Mouse (Mus musculus) embryonic facial prominence, embryonic 15.5 days (tissue): ENCODE data around the gene Sema6b. TPM values are rescaled to one million over a fixed set of nuclear protein-coding genes. Genes with fewer than 3 reads are reported as not detected.

Experiments used
- ATAC-seq: fragments of 200-750 bp; cut with Nextera tagmentation; 2 replicates; pipeline ENCODE4 v1.8.0; 2017; ENCODE audit warnings: low read depth, moderate TSS enrichment; ENCODE audit not compliant: insufficient number of reproducible peaks, low FRiP score, low TSS enrichment
- H3K27ac ChIP-seq: fragments of 300-500 bp; sonication (generic); replicated peaks from 2 replicates; pipeline ENCODE4 v1.5.1; 2015; ENCODE audit warnings: mild to moderate bottlenecking, inconsistent platforms
- H3K27me3 ChIP-seq: fragments of 300-500 bp; sonication (generic); 2 replicates; pipeline ENCODE4 v1.6.1; 2015; ENCODE audit warnings: inconsistent platforms
- H3K36me3 ChIP-seq: fragments of 300-500 bp; sonication (generic); 2 replicates; pipeline ENCODE4 v1.6.1; 2015; ENCODE audit warnings: mild to moderate bottlenecking, inconsistent platforms
- H3K4me1 ChIP-seq: fragments of 300-500 bp; sonication (generic); 2 replicates; pipeline ENCODE4 v1.6.1; 2015; ENCODE audit warnings: inconsistent platforms
- H3K4me2 ChIP-seq: fragments of 300-500 bp; sonication (generic); replicated peaks from 2 replicates; pipeline ENCODE4 v1.6.1; 2015; ENCODE audit warnings: mild to moderate bottlenecking, inconsistent platforms
- H3K4me3 ChIP-seq: fragments of 300-500 bp; sonication (generic); replicated peaks from 2 replicates; pipeline ENCODE4 v1.5.1; 2015; ENCODE audit warnings: mild to moderate bottlenecking, inconsistent platforms
- H3K9ac ChIP-seq: fragments of 300-500 bp; sonication (generic); 2 replicates; pipeline ENCODE4 v1.6.1; 2015; ENCODE audit warnings: inconsistent platforms
- H3K9me3 ChIP-seq: fragments of 300-500 bp; sonication (generic); replicated peaks from 2 replicates; pipeline ENCODE4 v1.6.1; 2016; ENCODE audit warnings: inconsistent platforms
- WGBS: fragments of 180-500 bp; shearing (Covaris S2); methylation state at CpG from one replicate; pipeline ENCODE4 v1.1.7; 2015; 5-methylcytosine and 5-hydroxymethylcytosine counted together
- polyA plus RNA-seq: library from polyadenylated mRNA; unstranded; fragments of >200 nt; fragmentation: Nextera tagmentation; extraction: Ambion mirVana; gene quantifications from 2 replicates; pipeline ENCODE4 v1.2.1, GENCODE M21; 2015

The Sema6b gene
- 4.2 and 4.6 TPM in 2 replicates for polyA plus RNA-seq

- no peaks in the 10 kb centered on the region for H3K36me3 ChIP-seq
- H3K9me3 ChIP-seq: no peaks in the 10 kb centered on the region
- H3K27ac ChIP-seq: no peak within 1 kb of the TSS
- ATAC-seq: no peak
- peaks cover 62% of the 10 kb centered on the region for H3K27me3 ChIP-seq
- under 1% methylated on average over 79 of the region's 79 CpGs for WGBS
- H3K4me1 ChIP-seq: peaks cover 27% of the 10 kb centered on the region
- H3K4me2 ChIP-seq: peak within 1 kb of the TSS; percentile 98
- peak within 1 kb of the TSS; percentile 35; the same call in 1 of the 2 replicates for H3K9ac ChIP-seq
- H3K4me3 ChIP-seq: peak within 1 kb of the TSS; percentile 72
These were observed at the start of gene Sema6b for GRCm38 (mm10) chr17:56139858-56140595. Gene Sema6b (minus strand): TSS chr17:56140343.

- H3K9ac ChIP-seq: no peak overlapping the region
- ATAC-seq: no peak
- no peaks in the 10 kb centered on the region for H3K9me3 ChIP-seq
- 43% methylated on average over 11 of the region's 11 CpGs for WGBS
- no peak overlapping the region for H3K4me3 ChIP-seq
- H3K27ac ChIP-seq: peak overlapping the region; percentile 61
- no peak overlapping the region for H3K4me2 ChIP-seq
- peaks cover 57% of the 10 kb centered on the region for H3K36me3 ChIP-seq
- H3K4me1 ChIP-seq: peaks cover 22% of the 10 kb centered on the region
- no peaks in the 10 kb centered on the region for H3K27me3 ChIP-seq
These were observed 45.4 kb upstream of the Sema6b start for GRCm38 (mm10) chr17:56185281-56186141.

GRCm38 (mm10) chr17:56183658-56184103 is 43.5 kb upstream of the Sema6b start, which contains the start of gene Mydgf:
Gene Mydgf (minus strand): TSS chr17:56183920.
- no peaks in the 10 kb centered on the region for H3K9me3 ChIP-seq

GRCm38 (mm10) chr17:56182975-56183657 is 43.0 kb upstream of the Sema6b start:
- Histone ChIP-seq H3K36me3 (peaks cover 55% of the 10 kb centered on the region), H3K4me1 (peaks cover 22% of the 10 kb centered on the region), H3K27ac (peak overlapping the region; percentile 69), H3K4me2 (peak overlapping the region; percentile 89), H3K4me3 (peak overlapping the region; percentile 94), H3K9ac (peak overlapping the region; percentile 82), H3K9me3 (no peaks in the 10 kb centered on the region), H3K27me3 (no peaks in the 10 kb centered on the region)
- WGBS: 3% methylated on average over 14 of the region's 14 CpGs
- ATAC-seq: no peak

More at GRCm38 (mm10) chr17:56183658-56184103, 43.5 kb upstream of the Sema6b start, which contains the start of gene Mydgf:
- peak within 1 kb of the TSS; percentile 69 for H3K27ac ChIP-seq
- peaks cover 22% of the 10 kb centered on the region for H3K4me1 ChIP-seq
- WGBS: under 1% methylated on average over 47 of the region's 47 CpGs
- peak; percentile 90 for ATAC-seq
- H3K36me3 ChIP-seq: peaks cover 57% of the 10 kb centered on the region
- H3K27me3 ChIP-seq: no peaks in the 10 kb centered on the region
- peak within 1 kb of the TSS; percentile 82 for H3K9ac ChIP-seq
- peak within 1 kb of the TSS; percentile 94 for H3K4me3 ChIP-seq
- peak within 1 kb of the TSS; percentile 89 for H3K4me2 ChIP-seq

- H3K27ac ChIP-seq: no peak overlapping the region
- H3K4me3 ChIP-seq: no peak overlapping the region
- H3K27me3 ChIP-seq: no peaks in the 10 kb centered on the region
- WGBS: 99% methylated on average over 3 of the region's 3 CpGs
- H3K36me3 ChIP-seq: peaks cover 53% of the 10 kb centered on the region
- H3K9me3 ChIP-seq: no peaks in the 10 kb centered on the region
- no peak overlapping the region for H3K9ac ChIP-seq
- peaks cover 7% of the 10 kb centered on the region; the same call in 1 of the 2 replicates for H3K4me1 ChIP-seq
- no peak for ATAC-seq
- no peak overlapping the region for H3K4me2 ChIP-seq
These were observed 35.3 kb upstream of the Sema6b start for GRCm38 (mm10) chr17:56175416-56175815.

- H3K36me3 ChIP-seq: peaks cover 35% of the 10 kb centered on the region
- 54% methylated on average over 10 of the region's 10 CpGs for whole genome bisulfite sequencing
- peaks cover 8% of the 10 kb centered on the region; the same call in 1 of the 2 replicates for H3K4me1 ChIP-seq
- H3K27ac ChIP-seq: no peak overlapping the region
- H3K4me2 ChIP-seq: no peak overlapping the region
- H3K9me3 ChIP-seq: no peaks in the 10 kb centered on the region
- no peak overlapping the region for H3K4me3 ChIP-seq
- H3K9ac ChIP-seq: no peak overlapping the region
- ATAC-seq: no peak
- H3K27me3 ChIP-seq: no peaks in the 10 kb centered on the region
These were observed 33.4 kb upstream of the Sema6b start for GRCm38 (mm10) chr17:56173401-56174046.

GRCm38 (mm10) chr17:56171881-56172280 is 31.7 kb upstream of the Sema6b start:
- ATAC-seq: no peak
- H3K27ac ChIP-seq: no peak overlapping the region

GRCm38 (mm10) chr17:56171456-56171855 is 31.3 kb upstream of the Sema6b start:
- Histone ChIP-seq H3K27me3 (no peaks in the 10 kb centered on the region), H3K4me3 (no peak overlapping the region), H3K36me3 (peaks cover 15% of the 10 kb centered on the region), H3K9me3 (no peaks in the 10 kb centered on the region), H3K4me1 (peaks cover 8% of the 10 kb centered on the region; the same call in 1 of the 2 replicates), H3K9ac (no peak overlapping the region), H3K27ac (no peak overlapping the region), H3K4me2 (no peak overlapping the region)
- 77% methylated on average over 9 of the region's 9 CpGs for WGBS
- ATAC-seq: no peak

More at GRCm38 (mm10) chr17:56171881-56172280, 31.7 kb upstream of the Sema6b start:
- Histone ChIP-seq H3K27me3 (no peaks in the 10 kb centered on the region), H3K9ac (no peak overlapping the region), H3K36me3 (peaks cover 19% of the 10 kb centered on the region), H3K4me1 (peaks cover 8% of the 10 kb centered on the region; the same call in 1 of the 2 replicates), H3K9me3 (no peaks in the 10 kb centered on the region), H3K4me2 (no peak overlapping the region), H3K4me3 (no peak overlapping the region)
- 90% methylated on average over 17 of the region's 17 CpGs for WGBS

GRCm38 (mm10) chr17:56170636-56171035 is 30.5 kb upstream of the Sema6b start:
- Histone ChIP-seq H3K4me2 (no peak overlapping the region), H3K27ac (no peak overlapping the region), H3K36me3 (peaks cover 11% of the 10 kb centered on the region; the same call in 1 of the 2 replicates), H3K4me3 (no peak overlapping the region), H3K4me1 (peaks cover 8% of the 10 kb centered on the region; the same call in 1 of the 2 replicates), H3K9me3 (no peaks in the 10 kb centered on the region), H3K27me3 (no peaks in the 10 kb centered on the region), H3K9ac (no peak overlapping the region)
- ATAC-seq: no peak
- WGBS: 36% methylated on average over 10 of the region's 10 CpGs

- Histone ChIP-seq H3K9me3 (no peaks in the 10 kb centered on the region), H3K27me3 (no peaks in the 10 kb centered on the region), H3K27ac (peak overlapping the region; percentile 36; the same call in 1 of the 2 replicates), H3K4me1 (peaks cover 8% of the 10 kb centered on the region; the same call in 1 of the 2 replicates), H3K9ac (no peak overlapping the region), H3K4me2 (no peak overlapping the region), H3K4me3 (no peak overlapping the region), H3K36me3 (peaks cover 4% of the 10 kb centered on the region; the same call in 1 of the 2 replicates)
- 0 out of 2 replicates have a peak, but pooled peaks have one; percentile 24 for ATAC-seq
- WGBS: 50% methylated on average over 6 of the region's 6 CpGs
These were observed 29.7 kb upstream of the Sema6b start for GRCm38 (mm10) chr17:56169830-56170229.
